Mouse (Mus musculus) brain, embryonic 14.5 days (tissue): ENCODE data around the gene Trib3.

ENCODE experiments used
- CTCF ChIP-seq: fragments of 200-500 bp; IDR thresholded peaks from 2 replicates; pipeline ENCODE4 v1.5.1; 2012; ENCODE audit warnings: inconsistent platforms, mild to moderate bottlenecking, moderate library complexity, borderline replicate concordance; ENCODE audit not compliant: insufficient read depth, insufficient read length; ENCODE audit errors: extremely low read depth
- POLR2A ChIP-seq: fragments of 200-500 bp; IDR thresholded peaks from 2 replicates; pipeline ENCODE4 v1.6.1; 2012; ENCODE audit warnings: mild to moderate bottlenecking, inconsistent platforms, borderline replicate concordance; ENCODE audit not compliant: poor library complexity, insufficient read depth, insufficient read length, severe bottlenecking; ENCODE audit errors: extremely low read depth

DNA sequence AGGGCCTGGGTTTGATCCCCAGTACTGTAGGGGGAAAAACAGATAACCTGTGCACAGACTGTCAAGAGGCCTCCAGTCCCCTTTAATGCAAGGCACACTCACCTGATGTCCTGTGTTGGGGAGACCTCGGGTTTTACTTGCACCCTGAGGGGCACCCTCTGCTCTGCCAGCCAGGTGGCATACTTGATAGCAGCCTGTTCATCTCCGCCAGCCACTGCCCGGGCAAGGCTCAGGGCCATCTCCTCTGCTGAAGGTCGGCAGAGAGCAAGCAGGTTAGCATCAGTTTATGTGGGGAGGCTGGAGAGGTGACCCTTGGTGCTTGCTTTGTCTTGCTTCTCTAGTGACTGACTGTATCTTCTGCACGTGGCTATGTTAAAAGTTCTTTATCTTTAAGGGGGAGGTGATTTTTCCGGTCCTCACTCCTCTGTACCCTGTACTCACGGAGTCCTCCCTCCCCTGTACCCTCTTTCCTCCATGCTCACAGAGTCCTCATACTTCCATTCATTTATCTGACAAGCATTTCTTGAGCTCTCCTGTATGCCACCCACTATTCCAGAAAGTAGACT, 12.9 kb downstream of the Trib3 start:
- no peak for TF ChIP-seq CTCF
- TF ChIP-seq POLR2A = no peak
